In genomic region chr9:72197331-72197732, GRCm38 (mm10) we compare ENCODE assay signal across 12 mouse cellular contexts.
DNase-seq lines count a peak whose midpoint lies in the region; ATAC-seq lines count a peak whose summit lies in the region.
"Had no signal": no experiment of that assay in that cellular context is flagged by ENCODE, and none has a peak within 500 bp of the region (broad histone marks: within the 10 kb centered on the region; RNA-seq: fewer than 3 reads in every experiment).

No protein-coding gene starts in this region.

- H3K9me3 ChIP-seq in midbrain, embryonic 15.5 days: no peaks in the 10 kb centered on the region
- H3K9me3 ChIP-seq: liver, embryonic 12.5 days; stomach, embryonic 15.5 days had no signal

- H3K4me3 ChIP-seq in midbrain, embryonic 15.5 days: no peak overlapping the region
- H3K4me3 ChIP-seq: liver, embryonic 12.5 days; stomach, embryonic 15.5 days had no signal

- intact Hi-C loops in heart, postnatal 10 days (cut with DNase I): no loop called here

- no peak overlapping the region for H3K4me2 ChIP-seq in midbrain, embryonic 15.5 days
- H3K4me2 ChIP-seq: hindbrain, embryonic 14.5 days; liver, embryonic 12.5 days; stomach, embryonic 15.5 days had no signal

- H3K9ac ChIP-seq in midbrain, embryonic 15.5 days: no peak overlapping the region
- H3K9ac ChIP-seq: hindbrain, embryonic 14.5 days; liver, embryonic 12.5 days; stomach, embryonic 15.5 days had no signal

- 81% methylated on average over 11 of the region's 11 CpGs for WGBS in midbrain, embryonic 15.5 days

- peak; percentile 28 to 52 for DNase-seq in heart, adult 9 months (ENCODE audit: low spot score in 2 of 2)
- DNase-seq in heart, postnatal 4 days: no peak
- DNase-seq in NIH3T3 (ENCODE audit: low read depth) (peak; percentile 12), adipocyte (ENCODE audit: low spot score) (peak; percentile 25)
- DNase-seq in heart, postnatal 10 days: peak; percentile 39 to 45
- no peak for DNase-seq in thymus, postnatal 10 days (ENCODE audit: low spot score in 2 of 2)
- DNase-seq: kidney, adult 18-20 months; thymus, postnatal 25 days had no signal

- no peaks in the 10 kb centered on the region for H3K36me3 ChIP-seq in midbrain, embryonic 15.5 days (replicated peaks)
- H3K36me3 ChIP-seq: liver, embryonic 12.5 days; stomach, embryonic 15.5 days had no signal

- H3K27ac ChIP-seq in midbrain, embryonic 15.5 days: no peak overlapping the region
- H3K27ac ChIP-seq: hindbrain, embryonic 14.5 days; liver, embryonic 12.5 days; stomach, embryonic 15.5 days had no signal

- no peak for ATAC-seq in midbrain, embryonic 15.5 days (replicated peaks)
- ATAC-seq: liver, embryonic 12.5 days had no signal

- H3K4me1 ChIP-seq in midbrain, embryonic 15.5 days: no peaks in the 10 kb centered on the region
- H3K4me1 ChIP-seq: liver, embryonic 12.5 days; stomach, embryonic 15.5 days had no signal

- no peaks in the 10 kb centered on the region for H3K27me3 ChIP-seq in midbrain, embryonic 15.5 days (replicated peaks)
- H3K27me3 ChIP-seq: liver, embryonic 12.5 days; stomach, embryonic 15.5 days had no signal

Comparison
In these comparisons a context has a peak if more than half of its experiments do, and no peak if none do; other contexts are left out.
1. DNase-seq: peak in heart, adult 9 months (2 of 2), NIH3T3 (single experiment), adipocyte (single experiment) and heart, postnatal 10 days (2 of 2); none in heart, postnatal 4 days (single experiment) and thymus, postnatal 10 days (0 of 2).